Mouse (Mus musculus) CH12.LX (cell line): ENCODE data around the gene Mtf1. TPM values are rescaled to one million over a fixed set of nuclear protein-coding genes. Genes with fewer than 3 reads are reported as not detected.

Experiments used
- DNase-seq: peaks from one replicate; pipeline ENCODE4 v3.0.0-alpha.2; 2013; ENCODE audit errors: extremely low read depth
- H3K27ac ChIP-seq: 2 replicates; pipeline ENCODE4 v1.5.1; 2012; ENCODE audit warnings: low read depth, mild to moderate bottlenecking, control low read depth, moderate library complexity; ENCODE audit not compliant: insufficient read depth
- H3K27me3 ChIP-seq: replicated peaks from 2 replicates; pipeline ENCODE3; 2012; ENCODE audit warnings: inconsistent platforms
- H3K36me3 ChIP-seq, 2 experiments: replicated peaks in 1 of 2; 2 replicates each; pipeline versions ENCODE3 to v1.6.1; 2012; ENCODE audit warnings: inconsistent platforms in 1 of 2, low read length in 1 of 2, mild to moderate bottlenecking in 1 of 2, mixed read lengths in 1 of 2, moderate library complexity in 1 of 2; ENCODE audit not compliant: control insufficient read depth in 1 of 2, insufficient read depth in 1 of 2
- H3K4me1 ChIP-seq, 2 experiments: 2 replicates each; pipeline ENCODE4 v1.6.1; 2012; ENCODE audit warnings: inconsistent platforms in 1 of 2, moderate library complexity in 1 of 2; ENCODE audit not compliant: insufficient read depth in 2 of 2, control insufficient read depth in 1 of 2
- H3K4me2 ChIP-seq: 2 replicates; pipeline ENCODE4 v1.6.1; 2012; ENCODE audit warnings: low read depth, mild to moderate bottlenecking, control low read depth; ENCODE audit not compliant: poor library complexity, insufficient read depth, severe bottlenecking
- H3K4me3 ChIP-seq, 3 experiments: fragments of 150-350 bp in 1 of 3; sonication (generic) in 1 of 3; replicated peaks in 1 of 3; 2 replicates each; pipeline versions ENCODE3 to v1.5.1; 2011 to 2012; ENCODE audit warnings: low read depth in 2 of 3, low read length in 2 of 3, mild to moderate bottlenecking in 2 of 3, moderate library complexity in 2 of 3, control low read depth in 1 of 3, improper control_type of control experiment in 1 of 3, inconsistent platforms in 1 of 3, mixed read lengths in 1 of 3; ENCODE audit not compliant: poor library complexity in 1 of 3
- H3K79me2 ChIP-seq: replicated peaks from 2 replicates; pipeline ENCODE4 v1.6.1; 2012; ENCODE audit warnings: mild to moderate bottlenecking, moderate library complexity; ENCODE audit not compliant: control insufficient read depth, poor library complexity, insufficient read depth, severe bottlenecking; ENCODE audit errors: extremely low read depth
- H3K9ac ChIP-seq: 2 replicates; pipeline ENCODE4 v1.6.1; 2012; ENCODE audit warnings: low read depth, mild to moderate bottlenecking, control low read depth, moderate library complexity; ENCODE audit not compliant: insufficient read depth
- H3K9me3 ChIP-seq: replicated peaks from 2 replicates; pipeline ENCODE3; 2012; ENCODE audit warnings: low read length, inconsistent platforms, mixed read lengths
- BHLHE40 ChIP-seq: IDR thresholded peaks from 2 replicates; pipeline ENCODE4 v1.6.1; 2011; ENCODE audit warnings: mild to moderate bottlenecking, low read depth, low read length, improper control_type of control experiment
- CHD1 ChIP-seq: IDR thresholded peaks from 2 replicates; pipeline ENCODE4 v1.6.1; 2012; ENCODE audit warnings: low read depth, low read length, improper control_type of control experiment, inconsistent platforms
- CTCF ChIP-seq, 2 experiments: IDR thresholded peaks in 1 of 2; conservative IDR thresholded peaks in 1 of 2; 2 replicates each; pipeline ENCODE4 v1.5.1; 2011 to 2012; ENCODE audit warnings: low read depth in 2 of 2, low read length in 2 of 2, improper control_type of control experiment in 1 of 2, inconsistent platforms in 1 of 2, mild to moderate bottlenecking in 1 of 2, moderate library complexity in 1 of 2
- E2F4 ChIP-seq: IDR thresholded peaks from 2 replicates; pipeline ENCODE4 v1.6.1; 2011; ENCODE audit warnings: low read depth, low read length, improper control_type of control experiment; ENCODE audit not compliant: insufficient replicate concordance
- ELF1 ChIP-seq: IDR thresholded peaks from 2 replicates; pipeline ENCODE4 v1.6.1; 2014; ENCODE audit warnings: low read depth, mild to moderate bottlenecking, inconsistent platforms, low read length, improper control_type of control experiment
- EP300 ChIP-seq: IDR thresholded peaks from 2 replicates; pipeline ENCODE4 v1.6.1; 2011; ENCODE audit warnings: low read length, improper control_type of control experiment
- GABPA ChIP-seq: IDR thresholded peaks from 2 replicates; pipeline ENCODE4 v1.6.1; 2012; ENCODE audit warnings: low read depth, low read length, improper control_type of control experiment, inconsistent platforms; ENCODE audit not compliant: insufficient replicate concordance
- HCFC1 ChIP-seq: IDR thresholded peaks from 2 replicates; pipeline ENCODE4 v1.6.1; 2012; ENCODE audit warnings: low read depth, mild to moderate bottlenecking, inconsistent platforms, low read length, improper control_type of control experiment
- IRF4 ChIP-seq: IDR thresholded peaks from 2 replicates; pipeline ENCODE4 v1.6.1; 2014; ENCODE audit warnings: low read depth, mild to moderate bottlenecking, inconsistent platforms, low read length, improper control_type of control experiment
- JUN ChIP-seq: IDR thresholded peaks from 2 replicates; pipeline ENCODE4 v1.6.1; 2011; ENCODE audit warnings: low read depth, mild to moderate bottlenecking, low read length, improper control_type of control experiment, moderate library complexity; ENCODE audit not compliant: insufficient read depth
- KAT2A ChIP-seq: IDR thresholded peaks from 2 replicates; pipeline ENCODE4 v1.6.1; 2012; ENCODE audit warnings: low read length, improper control_type of control experiment, inconsistent platforms; ENCODE audit not compliant: insufficient replicate concordance
- MAX ChIP-seq: IDR thresholded peaks from 2 replicates; pipeline ENCODE4 v1.6.1; 2011; ENCODE audit warnings: low read length, improper control_type of control experiment
- MAZ ChIP-seq: IDR thresholded peaks from 2 replicates; pipeline ENCODE4 v1.6.1; 2012; ENCODE audit warnings: low read depth, mild to moderate bottlenecking, inconsistent platforms, low read length, improper control_type of control experiment, moderate library complexity
- MXI1 ChIP-seq: IDR thresholded peaks from 2 replicates; pipeline ENCODE4 v1.6.1; 2011; ENCODE audit warnings: mild to moderate bottlenecking, low read depth, low read length, improper control_type of control experiment
- MYC ChIP-seq: IDR thresholded peaks from 2 replicates; pipeline ENCODE4 v1.6.1; 2011; ENCODE audit warnings: low read depth, mild to moderate bottlenecking, improper control_type of control experiment, low read length
- NELFE ChIP-seq: IDR thresholded peaks from 2 replicates; pipeline ENCODE4 v1.6.1; 2011; ENCODE audit warnings: low read depth, low read length, improper control_type of control experiment
- POLR2A ChIP-seq: IDR thresholded peaks from 2 replicates; pipeline ENCODE4 v1.6.1; 2011; ENCODE audit warnings: low read depth, mild to moderate bottlenecking, improper control_type of control experiment, low read length
- POLR2AphosphoS2 ChIP-seq: IDR thresholded peaks from 2 replicates; pipeline ENCODE4 v1.6.1; 2011; ENCODE audit warnings: low read depth, low read length, improper control_type of control experiment
- RAD21 ChIP-seq: IDR thresholded peaks from 2 replicates; pipeline ENCODE4 v1.6.1; 2011; ENCODE audit warnings: low read depth, mild to moderate bottlenecking, low read length, improper control_type of control experiment, moderate library complexity
- RCOR1 ChIP-seq: conservative IDR thresholded peaks from 2 replicates; pipeline ENCODE4 v1.6.1; 2012; ENCODE audit warnings: low read depth, mild to moderate bottlenecking, inconsistent platforms, low read length, improper control_type of control experiment
- SIN3A ChIP-seq: IDR thresholded peaks from 2 replicates; pipeline ENCODE4 v1.6.1; 2012; ENCODE audit warnings: low read length, improper control_type of control experiment, inconsistent platforms
- SMC3 ChIP-seq: IDR thresholded peaks from 2 replicates; pipeline ENCODE4 v1.6.1; 2011; ENCODE audit warnings: low read depth, low read length, improper control_type of control experiment
- TCF12 ChIP-seq: IDR thresholded peaks from 2 replicates; pipeline ENCODE4 v1.6.1; 2014; ENCODE audit warnings: low read depth, mild to moderate bottlenecking, inconsistent platforms, low read length, improper control_type of control experiment
- UBTF ChIP-seq: IDR thresholded peaks from 2 replicates; pipeline ENCODE4 v1.6.1; 2012; ENCODE audit warnings: low read depth, mild to moderate bottlenecking, inconsistent platforms, low read length, improper control_type of control experiment, moderate library complexity
- USF1 ChIP-seq: IDR thresholded peaks from 2 replicates; pipeline ENCODE4 v1.6.1; 2014; ENCODE audit warnings: low read depth, mild to moderate bottlenecking, inconsistent platforms, low read length, improper control_type of control experiment
- ZC3H11A ChIP-seq: IDR thresholded peaks from 2 replicates; pipeline ENCODE4 v1.6.1; 2012; ENCODE audit warnings: low read depth, mild to moderate bottlenecking, inconsistent platforms, low read length, improper control_type of control experiment
- ZKSCAN1 ChIP-seq: IDR thresholded peaks from 2 replicates; pipeline ENCODE4 v1.6.1; 2012; ENCODE audit warnings: low read depth, inconsistent platforms, low read length, improper control_type of control experiment, borderline replicate concordance
- ZMIZ1 ChIP-seq: IDR thresholded peaks from 2 replicates; pipeline ENCODE4 v1.6.1; 2012; ENCODE audit warnings: low read depth, mild to moderate bottlenecking, inconsistent platforms, low read length, improper control_type of control experiment
- ZNF384 ChIP-seq: IDR thresholded peaks from 2 replicates; pipeline ENCODE4 v1.6.1; 2012; ENCODE audit warnings: low read depth, low read length, improper control_type of control experiment, inconsistent platforms
- dilution Hi-C: fragments of 300-500 bp; cut with MboI; formaldehyde crosslinking; loops from 2 replicates; pipeline ENCODE4 v1.14.3; 2020; ENCODE audit warnings: low sequenced_read_pairs; ENCODE audit not compliant: extremely low pct_unique_long_range_greater_than_20kb, extremely low pct_ligation_motif_present
- in situ Hi-C: fragments of 300-500 bp; cut with MboI; formaldehyde crosslinking; loops from 3 replicates; pipeline ENCODE4 v1.14.3; 2019; ENCODE audit warnings: low sequenced_read_pairs, low pct_ligation_motif_present, low pct_unique_long_range_greater_than_20kb, mixed read lengths
- polyA plus RNA-seq: library from polyadenylated mRNA; unstranded; fragments of >175 nt; gene quantifications from 2 replicates; pipeline ENCODE4 v1.2.1, GENCODE M21; 2012; ENCODE audit warnings: low read depth; ENCODE audit not compliant: insufficient read length
- total RNA-seq, 2 experiments: library from RNA; depleted of rRNA; stranded (reverse); fragments of 300-350 nt in 1 of 2; fragments of >200 nt in 1 of 2; gene quantifications; 2 replicates each; pipeline ENCODE4 v1.2.3; 2012 to 2014

Mtf1 gene
- total and polyA plus RNA-seq, 3 experiments: 6.8 to 19.8 (median 9.8) TPM

DNA sequence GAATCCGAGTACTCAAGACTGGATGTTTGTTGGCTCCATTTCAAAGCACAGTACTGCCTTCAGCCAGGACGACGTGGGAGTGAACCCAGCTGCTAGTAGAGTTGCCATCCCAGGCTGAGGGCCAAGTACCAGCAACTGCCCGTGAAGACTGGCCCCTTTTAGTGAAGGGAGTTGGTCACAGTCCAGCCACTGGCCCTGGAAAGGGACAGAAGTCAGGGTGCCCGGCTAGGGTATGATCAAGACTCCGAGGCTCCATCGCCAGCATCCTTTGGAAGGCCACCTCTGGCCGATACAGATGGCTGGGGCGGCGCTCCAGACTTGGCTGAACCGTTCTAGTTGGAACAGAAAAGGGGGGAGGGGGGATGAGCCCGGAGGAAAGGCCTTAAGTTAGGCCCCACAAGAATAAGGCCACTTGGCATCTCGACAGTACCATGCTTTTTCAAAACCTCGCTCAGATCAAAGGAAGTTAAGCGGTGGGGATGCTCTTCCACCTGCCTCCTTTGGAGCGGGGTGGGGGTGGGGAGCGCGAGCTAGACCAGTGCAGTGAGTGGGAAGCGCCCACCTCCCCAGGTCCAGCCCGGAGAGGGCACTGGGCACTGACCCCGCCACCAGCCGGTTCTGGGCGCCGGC is 47.8 kb downstream of the Mtf1 start:
- H3K79me2 ChIP-seq: peaks cover 37% of the 10 kb centered on the region
- H3K4me2 ChIP-seq: peak overlapping the region; percentile 74
- H3K9me3 ChIP-seq: no peaks in the 10 kb centered on the region
- H3K27ac ChIP-seq: no peak overlapping the region
- peak overlapping the region; percentile 46 for H3K9ac ChIP-seq
- H3K4me3 ChIP-seq: peak overlapping the region; percentile 53 to 94 (median 89)
- dilution Hi-C loops (no loop called here), in situ Hi-C loops (loop anchor here (10.0 kb wide), 1 partner anchor 55 kb away; no protein-coding TSS in a partner anchor)
- TF ChIP-seq ELF1 (no peak), MAX (0 out of 2 replicates have a peak, but pooled peaks have one; percentile 18)
- peaks cover 4 to 35% of the 10 kb centered on the region in 2 experiments for H3K4me1 ChIP-seq
- no peaks in the 10 kb centered on the region for H3K27me3 ChIP-seq
- H3K36me3 ChIP-seq: peaks cover 23 to 55% of the 10 kb centered on the region in 2 experiments
- DNase-seq: peak; percentile 35

DNA sequence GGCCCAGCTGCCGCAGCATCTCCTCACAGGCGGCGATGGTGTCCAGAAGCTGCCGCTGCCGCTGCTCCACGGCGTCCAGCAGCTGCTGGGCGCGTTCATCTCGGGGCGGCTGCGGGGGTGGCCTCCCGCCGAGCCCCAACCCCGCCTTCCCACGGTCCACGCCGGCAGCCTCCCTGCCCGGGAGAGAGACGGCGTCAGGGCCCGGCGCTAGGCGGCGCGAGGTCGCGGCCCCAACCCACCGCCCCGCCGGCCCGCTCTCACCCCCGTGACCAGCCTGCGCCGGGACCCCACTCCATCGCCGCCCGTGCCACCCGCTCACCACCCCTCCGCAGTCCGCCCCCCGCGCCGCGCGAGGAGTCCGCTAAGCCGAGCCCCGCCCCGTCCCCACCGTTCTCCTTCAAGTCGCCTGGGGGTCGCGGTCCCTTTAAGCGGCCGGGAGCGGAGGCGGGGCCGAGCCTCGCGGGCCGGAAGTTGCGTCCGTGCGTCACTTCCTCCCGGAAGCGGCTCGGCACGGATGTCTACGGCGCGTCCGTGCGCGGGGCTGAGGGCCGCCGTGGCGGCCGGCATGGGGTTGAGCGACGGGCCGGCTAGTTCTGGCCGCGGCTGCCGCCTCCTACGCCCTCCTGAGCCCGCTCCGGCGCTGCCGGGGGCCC is 48.5 kb downstream of the Mtf1 start, which contains the start of gene Yrdc:
Yrdc (plus strand) TSS at position 419 of the 653 bp plus-strand sequence.
- dilution Hi-C loops (no loop called here), in situ Hi-C loops (loop anchor here (10.0 kb wide), 1 partner anchor 54 kb away; no protein-coding TSS in a partner anchor)
- Histone ChIP-seq H3K9ac (peak within 1 kb of the TSS; percentile 81), H3K4me2 (peak within 1 kb of the TSS; percentile 87), H3K27me3 (no peaks in the 10 kb centered on the region), H3K27ac (peak within 1 kb of the TSS; percentile 63), H3K9me3 (no peaks in the 10 kb centered on the region), H3K36me3 (peaks cover 24 to 54% of the 10 kb centered on the region in 2 experiments), H3K4me1 (peaks cover 4 to 35% of the 10 kb centered on the region in 2 experiments), H3K79me2 (peaks cover 37% of the 10 kb centered on the region), H3K4me3 (peak within 1 kb of the TSS; percentile 89 to 94 (median 89))
- TF ChIP-seq KAT2A (peak; percentile 70; the same call in 1 of the 2 replicates), HCFC1 (peak; percentile 83), ELF1 (peak; percentile 96), IRF4 (no peak), POLR2AphosphoS2 (no peak), MAX (no peak; the same call in 1 of the 2 replicates), JUN (no peak), NELFE (peak; percentile 82), TCF12 (peak; percentile 47; the same call in 1 of the 2 replicates), MYC (no peak), RCOR1 (no peak), USF1 (no peak), BHLHE40 (peak; percentile 18; the same call in 1 of the 2 replicates), SMC3 (no peak), UBTF (peak; percentile 74; the same call in 1 of the 2 replicates), SIN3A (peak; percentile 54; the same call in 1 of the 2 replicates), MXI1 (peak; percentile 80), ZKSCAN1 (no peak), POLR2A (peak; percentile 94), MAZ (0 out of 2 replicates have a peak, but pooled peaks have one; percentile 74), EP300 (no peak), GABPA (no peak; the same call in 1 of the 2 replicates), E2F4 (no peak), CTCF (conservative IDR thresholded peaks at IDR 0.05 in 1 of 2, IDR thresholded peaks at IDR 0.05 in 1 of 2; ENCODE audit: low read depth in 2 of 2, low read length in 2 of 2) (no peak), RAD21 (no peak), ZC3H11A (no peak), ZNF384 (no peak), CHD1 (no peak), ZMIZ1 (peak; percentile 89)
- DNase-seq: peak; percentile 87
